Mouse (Mus musculus) forebrain, embryonic 14.5 days (tissue): ENCODE results near the gene Tbc1d8. TPM values are rescaled to one million over a fixed set of nuclear protein-coding genes. Genes with fewer than 3 reads are reported as not detected.

Experiments
- ATAC-seq: fragments of 200-750 bp; cut with Nextera tagmentation; 2 replicates; pipeline ENCODE4 v1.8.0; 2017; ENCODE audit warnings: mild to moderate bottlenecking, moderate library complexity
- DNase-seq: peaks from one replicate; pipeline ENCODE4 v3.0.0-alpha.2; 2015; ENCODE audit warnings: low spot score
- H3K27ac ChIP-seq: fragments of 300-500 bp; sonication (generic); 2 replicates; pipeline ENCODE4 v1.5.1; 2014; ENCODE audit warnings: low read depth, mild to moderate bottlenecking, control low read depth, low read length, moderate library complexity
- H3K27me3 ChIP-seq: fragments of 300-500 bp; sonication (generic); replicated peaks from 2 replicates; pipeline ENCODE4 v1.6.1; 2014; ENCODE audit warnings: low read length, control low read depth, mixed read lengths; ENCODE audit not compliant: control insufficient read depth, insufficient read depth
- H3K36me3 ChIP-seq: fragments of 300-500 bp; sonication (generic); 2 replicates; pipeline ENCODE4 v1.6.1; 2014; ENCODE audit warnings: low read length, control low read depth; ENCODE audit not compliant: control insufficient read depth, insufficient read depth
- H3K4me1 ChIP-seq: fragments of 300-500 bp; sonication (generic); 2 replicates; pipeline ENCODE4 v1.6.1; 2014; ENCODE audit warnings: antibody characterized with exemption, low read length, control low read depth; ENCODE audit not compliant: control insufficient read depth, insufficient read depth
- H3K4me2 ChIP-seq: fragments of 300-500 bp; sonication (generic); 2 replicates; pipeline ENCODE4 v1.6.1; 2014; ENCODE audit warnings: mild to moderate bottlenecking, control low read depth, low read length
- H3K4me3 ChIP-seq: fragments of 300-500 bp; sonication (generic); 2 replicates; pipeline ENCODE4 v1.5.1; 2014; ENCODE audit warnings: low read depth, low read length, control low read depth
- H3K9ac ChIP-seq: fragments of 300-500 bp; sonication (generic); 2 replicates; pipeline ENCODE4 v1.6.1; 2014; ENCODE audit warnings: mild to moderate bottlenecking, low read length, control low read depth, moderate library complexity
- H3K9me3 ChIP-seq: fragments of 300-500 bp; sonication (generic); replicated peaks from 2 replicates; pipeline ENCODE4 v1.6.1; 2016; ENCODE audit warnings: low read length, control low read depth, mixed read lengths; ENCODE audit not compliant: control insufficient read depth
- WGBS: fragments of 180-500 bp; shearing (Covaris S2); extraction: QIAGEN DNeasy Blood & Tissue Kit; methylation state at CpG from one replicate; pipeline ENCODE4 v1.1.7; 2014; 5-methylcytosine and 5-hydroxymethylcytosine counted together
- polyA plus RNA-seq: library from polyadenylated mRNA; unstranded; fragments of >200 nt; fragmentation: Nextera tagmentation; extraction: Ambion mirVana; gene quantifications from 2 replicates; pipeline ENCODE4 v1.2.1, GENCODE M21; 2014

Gene Tbc1d8
- polyA plus RNA-seq, 1 experiment from 2014 or later: 4.7 TPM

- 82% methylated on average over 4 of the region's 4 CpGs for WGBS
- H3K4me2 ChIP-seq: no peak overlapping the region
- no peak overlapping the region for H3K27ac ChIP-seq
- no peak overlapping the region for H3K9ac ChIP-seq
- DNase-seq (no peak), ATAC-seq (no peak)
- 0 out of 2 replicates have a peak, but pooled peaks cover 3% of the 10 kb centered on the region for H3K9me3 ChIP-seq
- peaks cover 4% of the 10 kb centered on the region; the same call in 1 of the 2 replicates for H3K36me3 ChIP-seq
- H3K27me3 ChIP-seq: no peaks in the 10 kb centered on the region
- no peaks in the 10 kb centered on the region for H3K4me1 ChIP-seq
- no peak overlapping the region for H3K4me3 ChIP-seq
These were observed 79.3 kb downstream of the Tbc1d8 start for GRCm38 (mm10) chr1:39399228-39399627.

- Histone ChIP-seq H3K4me3 (no peak overlapping the region), H3K27ac (no peak overlapping the region), H3K9me3 (0 out of 2 replicates have a peak, but pooled peaks cover 3% of the 10 kb centered on the region), H3K27me3 (no peaks in the 10 kb centered on the region), H3K36me3 (peaks cover 4% of the 10 kb centered on the region; the same call in 1 of the 2 replicates), H3K4me2 (no peak overlapping the region), H3K4me1 (no peaks in the 10 kb centered on the region), H3K9ac (no peak overlapping the region)
- 92% methylated on average over 6 of the region's 6 CpGs for WGBS
- ATAC-seq (no peak), DNase-seq (no peak)
These were observed 80.3 kb downstream of the Tbc1d8 start for GRCm38 (mm10) chr1:39398284-39398683.

GRCm38 (mm10) chr1:39396347-39396746 is 82.2 kb downstream of the Tbc1d8 start:
- 87% methylated on average over 4 of the region's 4 CpGs for WGBS
- DNase-seq: no peak
- H3K4me3 ChIP-seq: no peak overlapping the region

DNA sequence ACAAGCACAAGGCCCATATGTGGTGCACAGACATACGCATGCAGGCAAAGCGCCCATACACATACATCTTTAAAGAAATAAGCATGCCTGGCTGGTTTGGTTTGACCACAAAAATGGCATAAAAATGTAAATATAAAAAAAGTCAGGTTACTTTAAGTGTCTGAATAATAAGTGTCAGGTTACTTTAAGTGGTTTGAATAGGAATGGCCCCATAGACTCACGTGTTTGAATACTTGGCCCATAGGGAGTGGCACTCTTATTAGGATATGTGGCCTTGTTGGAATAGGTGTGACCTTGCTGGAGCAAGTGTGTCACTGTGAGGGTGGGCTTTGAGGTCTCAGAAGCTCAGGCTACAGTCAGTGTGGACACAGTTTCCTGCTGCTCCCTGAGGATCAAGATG is 83.9 kb downstream of the Tbc1d8 start:
- DNase-seq (no peak), ATAC-seq (no peak)
- no peaks in the 10 kb centered on the region for H3K4me1 ChIP-seq
- no peaks in the 10 kb centered on the region for H3K36me3 ChIP-seq
- H3K9ac ChIP-seq: no peak overlapping the region
- 87% methylated on average over 3 of the region's 3 CpGs for WGBS
- H3K27ac ChIP-seq: no peak overlapping the region
- no peak overlapping the region for H3K4me3 ChIP-seq
- H3K4me2 ChIP-seq: no peak overlapping the region
- 0 out of 2 replicates have a peak, but pooled peaks cover 3% of the 10 kb centered on the region for H3K9me3 ChIP-seq
- H3K27me3 ChIP-seq: no peaks in the 10 kb centered on the region

More at GRCm38 (mm10) chr1:39396347-39396746, 82.2 kb downstream of the Tbc1d8 start:
- H3K4me2 ChIP-seq: no peak overlapping the region
- H3K27me3 ChIP-seq: no peaks in the 10 kb centered on the region
- H3K9ac ChIP-seq: no peak overlapping the region
- no peaks in the 10 kb centered on the region for H3K4me1 ChIP-seq
- H3K27ac ChIP-seq: no peak overlapping the region
- no peak for ATAC-seq
- H3K9me3 ChIP-seq: 0 out of 2 replicates have a peak, but pooled peaks cover 3% of the 10 kb centered on the region
- no peaks in the 10 kb centered on the region for H3K36me3 ChIP-seq

DNA sequence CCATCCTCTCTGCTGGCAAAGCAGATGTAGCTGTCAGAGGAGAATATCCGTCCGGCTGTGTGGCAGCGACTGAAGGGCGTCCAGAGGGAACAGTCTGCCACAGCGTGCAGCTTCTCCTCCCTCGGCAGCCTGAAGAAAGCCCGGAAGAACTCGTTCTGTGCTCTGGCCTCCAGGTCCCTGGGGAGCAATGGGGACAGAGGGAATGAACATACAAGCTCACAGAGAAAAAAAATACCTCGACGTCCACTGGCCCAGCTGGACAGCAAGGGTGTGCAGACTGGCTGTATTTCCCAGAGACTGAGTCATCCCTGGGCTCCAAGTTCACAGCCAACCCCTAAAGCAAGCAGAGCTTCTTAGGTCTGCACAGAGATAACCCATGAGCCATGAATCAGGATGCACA is 84.5 kb downstream of the Tbc1d8 start:
- Histone ChIP-seq H3K9ac (no peak overlapping the region), H3K4me2 (no peak overlapping the region), H3K9me3 (0 out of 2 replicates have a peak, but pooled peaks cover 3% of the 10 kb centered on the region), H3K4me3 (no peak overlapping the region), H3K27me3 (no peaks in the 10 kb centered on the region), H3K36me3 (no peaks in the 10 kb centered on the region), H3K27ac (no peak overlapping the region), H3K4me1 (no peaks in the 10 kb centered on the region)
- WGBS: 85% methylated on average over 10 of the region's 10 CpGs
- ATAC-seq (no peak), DNase-seq (no peak)

DNA sequence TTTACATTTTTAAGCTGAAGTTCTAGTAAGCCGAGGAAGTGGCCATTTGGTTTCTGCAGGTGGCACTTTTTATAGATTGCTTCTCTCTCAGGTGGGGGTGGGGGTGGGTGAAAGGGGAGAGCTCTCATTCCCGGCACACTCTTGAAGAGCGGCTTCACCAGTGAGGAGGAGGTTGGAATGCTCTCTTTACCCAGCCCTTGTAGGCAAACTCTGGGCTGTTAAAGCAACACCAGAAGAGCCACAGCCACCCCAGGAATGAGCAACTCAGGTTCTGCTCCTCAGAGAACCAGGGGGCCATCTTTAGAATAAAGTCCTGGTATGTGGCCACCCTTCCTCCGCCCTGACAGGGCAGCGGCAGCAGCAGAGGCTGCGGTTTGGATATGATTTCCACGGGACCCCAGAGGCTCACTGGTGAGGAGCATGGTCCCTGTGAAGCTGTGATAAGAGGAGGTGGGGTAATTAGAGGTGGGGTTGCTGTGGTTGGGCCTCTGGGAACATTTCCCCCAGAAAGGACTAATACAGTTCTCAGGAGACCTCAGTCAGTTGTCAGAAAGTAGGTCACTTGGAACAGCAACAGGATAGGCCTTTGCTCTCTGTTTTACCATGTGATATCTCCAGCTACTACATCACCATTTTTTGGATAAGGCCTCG is 85.2 kb downstream of the Tbc1d8 start:
- Histone ChIP-seq H3K9ac (no peak overlapping the region), H3K4me2 (no peak overlapping the region), H3K36me3 (no peaks in the 10 kb centered on the region), H3K9me3 (0 out of 2 replicates have a peak, but pooled peaks cover 3% of the 10 kb centered on the region), H3K27me3 (no peaks in the 10 kb centered on the region), H3K27ac (no peak overlapping the region), H3K4me1 (no peaks in the 10 kb centered on the region), H3K4me3 (no peak overlapping the region)
- ATAC-seq: no peak
- DNase-seq: no peak
- WGBS: 87% methylated on average over 8 of the region's 8 CpGs

GRCm38 (mm10) chr1:39392189-39392588 is 86.4 kb downstream of the Tbc1d8 start:
- DNase-seq: peak; percentile 78
- H3K4me3 ChIP-seq: no peak overlapping the region
- H3K27me3 ChIP-seq: no peaks in the 10 kb centered on the region
- no peaks in the 10 kb centered on the region for H3K36me3 ChIP-seq
- 56% methylated on average over 3 of the region's 3 CpGs for WGBS
- H3K4me1 ChIP-seq: no peaks in the 10 kb centered on the region
- H3K4me2 ChIP-seq: no peak overlapping the region
- peak; percentile 72 for ATAC-seq
- H3K27ac ChIP-seq: no peak overlapping the region
- H3K9ac ChIP-seq: no peak overlapping the region
- no peaks in the 10 kb centered on the region for H3K9me3 ChIP-seq

GRCm38 (mm10) chr1:39391652-39392051 is 86.9 kb downstream of the Tbc1d8 start:
- no peak overlapping the region for H3K4me3 ChIP-seq
- no peak overlapping the region for H3K27ac ChIP-seq
- DNase-seq (no peak), ATAC-seq (peak; percentile 40; the same call in 1 of the 2 replicates)
- no peak overlapping the region for H3K9ac ChIP-seq
- no peak overlapping the region for H3K4me2 ChIP-seq
- no peaks in the 10 kb centered on the region for H3K9me3 ChIP-seq
- no peaks in the 10 kb centered on the region for H3K27me3 ChIP-seq
- H3K4me1 ChIP-seq: no peaks in the 10 kb centered on the region
- H3K36me3 ChIP-seq: no peaks in the 10 kb centered on the region
- WGBS: 87% methylated on average over 6 of the region's 6 CpGs

DNA sequence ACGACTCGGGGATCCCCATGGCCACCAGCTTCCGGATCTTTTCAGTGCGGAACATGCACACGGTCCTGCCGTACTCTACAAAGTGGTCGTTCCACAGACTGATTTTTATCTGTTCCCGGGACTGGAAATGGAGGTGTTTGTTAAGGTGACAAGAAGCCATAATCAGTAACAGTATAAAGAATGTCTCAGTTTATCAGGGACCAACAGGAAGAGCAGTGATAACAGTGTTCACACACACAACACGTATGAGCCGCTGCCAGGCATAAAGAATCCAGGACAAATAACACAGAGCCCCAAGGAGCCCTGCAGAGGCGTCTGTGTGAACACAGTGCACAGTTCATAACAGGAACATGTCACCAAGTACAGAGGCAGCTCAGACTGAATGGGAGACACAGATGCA is 89.2 kb downstream of the Tbc1d8 start:
- Histone ChIP-seq H3K4me2 (no peak overlapping the region), H3K27ac (no peak overlapping the region), H3K36me3 (no peaks in the 10 kb centered on the region), H3K9me3 (no peaks in the 10 kb centered on the region), H3K4me1 (no peaks in the 10 kb centered on the region), H3K27me3 (no peaks in the 10 kb centered on the region), H3K9ac (no peak overlapping the region), H3K4me3 (no peak overlapping the region)
- 92% methylated on average over 11 of the region's 11 CpGs for WGBS
- no peak for DNase-seq
- no peak for ATAC-seq
